Mouse (Mus musculus) bone marrow, adult 2 months (tissue): Measurements from ENCODE around the gene Ttll13.

Source experiments
- CTCF ChIP-seq: fragments of 200-500 bp; IDR thresholded peaks from 2 replicates; pipeline ENCODE4 v1.5.1; 2011; ENCODE audit warnings: low read length, control low read depth; ENCODE audit not compliant: control insufficient read depth, insufficient read depth
- POLR2A ChIP-seq: fragments of 200-500 bp; IDR thresholded peaks from 2 replicates; pipeline ENCODE4 v1.6.1; 2011; ENCODE audit warnings: low read depth, mild to moderate bottlenecking, control low read depth, low read length, borderline replicate concordance; ENCODE audit not compliant: control insufficient read depth

- TF ChIP-seq CTCF = no peak
- peak; percentile 74; the same call in 1 of the 2 replicates for TF ChIP-seq POLR2A
Measured at GRCm38 (mm10) chr7:80232489-80233029, 13.6 kb upstream of the Ttll13 start, which contains the start of the genes Cib1 and Gdpgp1.
